Mouse (Mus musculus) kidney, embryonic 16.5 days (tissue): Measurements from ENCODE around the gene Zfyve9. TPM values are rescaled to one million over a fixed set of nuclear protein-coding genes. Genes with fewer than 3 reads are reported as not detected.

Source experiments
- ATAC-seq: fragments of 200-750 bp; cut with Nextera tagmentation; 2 replicates; pipeline ENCODE4 v1.8.0; 2017; ENCODE audit warnings: moderate TSS enrichment; ENCODE audit not compliant: low FRiP score, low TSS enrichment
- H3K27ac ChIP-seq: fragments of 300-500 bp; sonication (generic); 2 replicates; pipeline ENCODE4 v1.5.1; 2014; ENCODE audit warnings: low read length
- H3K27me3 ChIP-seq: fragments of 300-500 bp; sonication (generic); 2 replicates; pipeline ENCODE4 v1.6.1; 2014; ENCODE audit warnings: low read length, control low read depth, mixed read lengths; ENCODE audit not compliant: insufficient read depth
- H3K36me3 ChIP-seq: fragments of 300-500 bp; sonication (generic); 2 replicates; pipeline ENCODE4 v1.6.1; 2014; ENCODE audit warnings: low read length, control low read depth, mixed read lengths; ENCODE audit not compliant: insufficient read depth
- H3K4me1 ChIP-seq: fragments of 300-500 bp; sonication (generic); 2 replicates; pipeline ENCODE4 v1.6.1; 2014; ENCODE audit warnings: low read length, control low read depth, mixed read lengths; ENCODE audit not compliant: insufficient read depth
- H3K4me2 ChIP-seq: fragments of 300-500 bp; sonication (generic); replicated peaks from 2 replicates; pipeline ENCODE4 v1.6.1; 2014; ENCODE audit warnings: low read depth, low read length
- H3K4me3 ChIP-seq: fragments of 300-500 bp; sonication (generic); 2 replicates; pipeline ENCODE4 v1.5.1; 2014; ENCODE audit warnings: mild to moderate bottlenecking, low read length
- H3K9ac ChIP-seq: fragments of 300-500 bp; sonication (generic); replicated peaks from 2 replicates; pipeline ENCODE4 v1.6.1; 2014; ENCODE audit warnings: low read length
- H3K9me3 ChIP-seq: fragments of 300-500 bp; sonication (generic); 2 replicates; pipeline ENCODE4 v1.6.1; 2016; ENCODE audit warnings: low read length, control low read depth
- WGBS: fragments of 180-500 bp; shearing (Covaris S2); extraction: QIAGEN DNeasy Blood & Tissue Kit; methylation state at CpG from one replicate; pipeline ENCODE4 v1.1.7; 2014; 5-methylcytosine and 5-hydroxymethylcytosine counted together
- polyA plus RNA-seq: library from polyadenylated mRNA; unstranded; fragments of >200 nt; fragmentation: Nextera tagmentation; extraction: Ambion mirVana; gene quantifications from 2 replicates; pipeline ENCODE4 v1.2.1, GENCODE M21; 2015

The Zfyve9 gene
- polyA plus RNA-seq, 1 experiment from 2014 or later: 2.8 TPM

GRCm38 (mm10) chr4:108664407-108664806 lies 116.2 kb downstream of the Zfyve9 start:
- WGBS: 59% methylated on average over 2 of the region's 2 CpGs
- Histone ChIP-seq H3K4me3 (no peak overlapping the region), H3K9me3 (no peaks in the 10 kb centered on the region), H3K4me1 (no peaks in the 10 kb centered on the region), H3K27me3 (no peaks in the 10 kb centered on the region), H3K4me2 (no peak overlapping the region), H3K9ac (no peak overlapping the region), H3K36me3 (peaks cover 10% of the 10 kb centered on the region; the same call in 1 of the 2 replicates), H3K27ac (no peak overlapping the region)
- no peak; the same call in 1 of the 2 replicates for ATAC-seq

- H3K4me2 ChIP-seq: no peak overlapping the region
Observed at GRCm38 (mm10) chr4:108638752-108639151, 141.8 kb downstream of the Zfyve9 start.

GRCm38 (mm10) chr4:108637721-108638120 lies 142.9 kb downstream of the Zfyve9 start:
- Histone ChIP-seq H3K9me3 (no peaks in the 10 kb centered on the region), H3K27ac (no peak overlapping the region), H3K27me3 (no peaks in the 10 kb centered on the region), H3K4me3 (no peak overlapping the region), H3K9ac (no peak overlapping the region), H3K36me3 (peaks cover 36% of the 10 kb centered on the region), H3K4me2 (no peak overlapping the region), H3K4me1 (no peaks in the 10 kb centered on the region)
- 92% methylated on average over 3 of the region's 3 CpGs for WGBS
- no peak for ATAC-seq

More at GRCm38 (mm10) chr4:108638752-108639151, 141.8 kb downstream of the Zfyve9 start:
- peaks cover 34% of the 10 kb centered on the region for H3K36me3 ChIP-seq
- ATAC-seq: no peak
- no peak overlapping the region for H3K27ac ChIP-seq
- H3K9me3 ChIP-seq: no peaks in the 10 kb centered on the region
- no peak overlapping the region for H3K9ac ChIP-seq
- H3K4me3 ChIP-seq: no peak overlapping the region
- WGBS: 77% methylated on average over 5 of the region's 5 CpGs
- H3K27me3 ChIP-seq: no peaks in the 10 kb centered on the region
- no peaks in the 10 kb centered on the region for H3K4me1 ChIP-seq

- peaks cover 6% of the 10 kb centered on the region for H3K4me1 ChIP-seq
- no peak overlapping the region for H3K4me3 ChIP-seq
- H3K9ac ChIP-seq: no peak overlapping the region
- H3K27me3 ChIP-seq: no peaks in the 10 kb centered on the region
- no peak for ATAC-seq
- peaks cover 42% of the 10 kb centered on the region for H3K36me3 ChIP-seq
- H3K9me3 ChIP-seq: no peaks in the 10 kb centered on the region
- no peak overlapping the region for H3K4me2 ChIP-seq
- no peak overlapping the region for H3K27ac ChIP-seq
Observed at GRCm38 (mm10) chr4:108635101-108635500, 145.5 kb downstream of the Zfyve9 start.

GRCm38 (mm10) chr4:108634696-108635095 lies 145.9 kb downstream of the Zfyve9 start:
- 88% methylated on average over 4 of the region's 4 CpGs for WGBS
- Histone ChIP-seq H3K36me3 (peaks cover 42% of the 10 kb centered on the region), H3K9ac (no peak overlapping the region), H3K4me1 (peaks cover 10% of the 10 kb centered on the region), H3K9me3 (no peaks in the 10 kb centered on the region), H3K4me3 (no peak overlapping the region), H3K27ac (no peak overlapping the region), H3K4me2 (no peak overlapping the region), H3K27me3 (no peaks in the 10 kb centered on the region)
- no peak for ATAC-seq

- Histone ChIP-seq H3K27me3 (no peaks in the 10 kb centered on the region), H3K9me3 (no peaks in the 10 kb centered on the region), H3K27ac (no peak overlapping the region), H3K4me1 (peaks cover 16% of the 10 kb centered on the region), H3K36me3 (peaks cover 50% of the 10 kb centered on the region), H3K4me3 (no peak overlapping the region), H3K9ac (no peak overlapping the region), H3K4me2 (no peak overlapping the region)
- WGBS: 82% methylated on average over 12 of the region's 12 CpGs
- no peak for ATAC-seq
Observed at GRCm38 (mm10) chr4:108633703-108634102, 146.9 kb downstream of the Zfyve9 start.

- H3K36me3 ChIP-seq: peaks cover 52% of the 10 kb centered on the region
- no peak for ATAC-seq
- H3K9ac ChIP-seq: no peak overlapping the region
- H3K9me3 ChIP-seq: no peaks in the 10 kb centered on the region
- 94% methylated on average over 4 of the region's 4 CpGs for WGBS
- H3K4me1 ChIP-seq: peaks cover 16% of the 10 kb centered on the region
- no peak overlapping the region for H3K4me2 ChIP-seq
- H3K27ac ChIP-seq: no peak overlapping the region
- H3K27me3 ChIP-seq: no peaks in the 10 kb centered on the region
- no peak overlapping the region for H3K4me3 ChIP-seq
Observed at GRCm38 (mm10) chr4:108631616-108632015, 149.0 kb downstream of the Zfyve9 start.

GRCm38 (mm10) chr4:108630096-108630495 lies 150.5 kb downstream of the Zfyve9 start:
- Histone ChIP-seq H3K4me2 (no peak overlapping the region), H3K9ac (no peak overlapping the region), H3K27ac (peak overlapping the region; percentile 71; the same call in 1 of the 2 replicates), H3K27me3 (no peaks in the 10 kb centered on the region), H3K36me3 (peaks cover 59% of the 10 kb centered on the region), H3K4me1 (peaks cover 16% of the 10 kb centered on the region), H3K9me3 (no peaks in the 10 kb centered on the region), H3K4me3 (no peak overlapping the region)
- ATAC-seq: no peak
- WGBS: 66% methylated on average over 9 of the region's 9 CpGs

- H3K4me3 ChIP-seq: no peak overlapping the region
- WGBS: 64% methylated on average over 7 of the region's 7 CpGs
- peaks cover 16% of the 10 kb centered on the region for H3K4me1 ChIP-seq
- no peak overlapping the region for H3K9ac ChIP-seq
- H3K36me3 ChIP-seq: peaks cover 65% of the 10 kb centered on the region
- no peak overlapping the region for H3K4me2 ChIP-seq
- H3K27ac ChIP-seq: peak overlapping the region; percentile 71
- H3K9me3 ChIP-seq: no peaks in the 10 kb centered on the region
- peak; percentile 84 for ATAC-seq
- H3K27me3 ChIP-seq: no peaks in the 10 kb centered on the region
Observed at GRCm38 (mm10) chr4:108629363-108629880, 151.2 kb downstream of the Zfyve9 start.

GRCm38 (mm10) chr4:108627066-108627465 lies 153.5 kb downstream of the Zfyve9 start:
- Histone ChIP-seq H3K36me3 (peaks cover 47% of the 10 kb centered on the region), H3K27ac (no peak overlapping the region), H3K27me3 (no peaks in the 10 kb centered on the region), H3K9ac (no peak overlapping the region), H3K9me3 (no peaks in the 10 kb centered on the region), H3K4me3 (no peak overlapping the region), H3K4me2 (no peak overlapping the region), H3K4me1 (peaks cover 16% of the 10 kb centered on the region)
- 83% methylated on average over 5 of the region's 5 CpGs for WGBS
- no peak for ATAC-seq
